Mouse (Mus musculus) layer of hippocampus, adult 18-20 months (tissue): ENCODE data around the gene Med7. TPM values are rescaled to one million over a fixed set of nuclear protein-coding genes. Genes with fewer than 3 reads are reported as not detected.

Experiments
- total RNA-seq, 2 experiments: library from RNA; stranded (reverse); gene quantifications; 2 replicates each; pipeline ENCODE4 v1.2.3; 2021

Med7 gene
- total RNA-seq, 2 experiments from 2014 or later: 33.0 to 37.6 TPM

Other genes with a start within 250 kb of the Med7 start
- gene Fndc9, start 201.4 kb upstream of the Med7 start, total RNA-seq: 1 to 10 TPM in 1 of 2 experiments, under 1 TPM in 1; 0.63 to 1.3 TPM
- gene Cyfip2, start 124.1 kb upstream of the Med7 start, total RNA-seq: 100 to 1,000 TPM; 536 to 551 TPM
- gene Itk, start 47.4 kb upstream of the Med7 start, total RNA-seq: under 1 TPM; 0.30 to 0.57 TPM
- gene Fam71b, start 40.4 kb upstream of the Med7 start, total RNA-seq: not detected
- gene Havcr2, start 18.0 kb downstream of the Med7 start, total RNA-seq: 1 to 10 TPM; 3.1 to 3.3 TPM
- gene Gm12169, start 87.3 kb downstream of the Med7 start, total RNA-seq: not detected
- gene BC053393, start 134.6 kb downstream of the Med7 start, total RNA-seq: not detected
- gene Dppa1, start 192.3 kb downstream of the Med7 start, total RNA-seq: not detected